Comparison of ENCODE assay signal across 7 mouse cellular contexts in genomic region chr3:82904211-82904908, GRCm38 (mm10). TPM values are rescaled to one million over a fixed set of nuclear protein-coding genes. Genes with fewer than 3 reads are reported as not detected.
A peak's percentile ranks its signal among the peaks of the same experiment; 100 is the strongest.
DNase-seq lines count a peak whose midpoint lies in the region; ATAC-seq and TF ChIP-seq lines count a peak whose summit lies in the region.

No protein-coding gene starts in this region.

- peak overlapping the region; percentile 29; the same call in 1 of the 2 replicates for H3K9ac ChIP-seq in lung, embryonic 14.5 days
- peak overlapping the region; percentile 29; the same call in 1 of the 2 replicates for H3K9ac ChIP-seq in forebrain, embryonic 11.5 days (ENCODE audit: low read length)
- H3K9ac ChIP-seq in limb, embryonic 11.5 days (ENCODE audit: low read length) = no peak overlapping the region
- no peak overlapping the region for H3K9ac ChIP-seq in neural tube, embryonic 12.5 days

- ATAC-seq in lung, embryonic 14.5 days (ENCODE audit: insufficient read depth) = peak; percentile 52
- peak; percentile 67 for ATAC-seq in forebrain, embryonic 11.5 days (replicated peaks; ENCODE audit: low FRiP score)
- no peak for ATAC-seq in limb, embryonic 11.5 days (ENCODE audit: insufficient number of reproducible peaks, low FRiP score, low TSS enrichment, low read depth)
- ATAC-seq in neural tube, embryonic 12.5 days (ENCODE audit: low FRiP score, low read depth) = peak; percentile 49; the same call in 1 of the 2 replicates
- ATAC-seq in erythroblast, adult 5-6 weeks (replicated peaks; ENCODE audit: low FRiP score, poor library complexity, severe bottlenecking) = no peak

- peak overlapping the region; percentile 83 for H3K4me2 ChIP-seq in lung, embryonic 14.5 days
- peak overlapping the region; percentile 78 for H3K4me2 ChIP-seq in forebrain, embryonic 11.5 days (ENCODE audit: low read depth, low read length, severe bottlenecking)
- H3K4me2 ChIP-seq in limb, embryonic 11.5 days (ENCODE audit: low read depth, severe bottlenecking) = peak overlapping the region; percentile 79
- H3K4me2 ChIP-seq in neural tube, embryonic 12.5 days (replicated peaks) = peak overlapping the region; percentile 95

- WGBS in lung, embryonic 14.5 days = 1% methylated on average over 31 of the region's 31 CpGs
- 1% methylated on average over 31 of the region's 31 CpGs for WGBS in forebrain, embryonic 11.5 days
- WGBS in limb, embryonic 11.5 days = 2% methylated on average over 31 of the region's 31 CpGs
- WGBS in neural tube, embryonic 12.5 days = under 1% methylated on average over 31 of the region's 31 CpGs

- H3K27me3 ChIP-seq in lung, embryonic 14.5 days (ENCODE audit: insufficient read depth, low read length) = peaks cover 25% of the 10 kb centered on the region
- peaks cover 20% of the 10 kb centered on the region for H3K27me3 ChIP-seq in forebrain, embryonic 11.5 days (ENCODE audit: control insufficient read depth, insufficient read depth, low read length)
- H3K27me3 ChIP-seq in limb, embryonic 11.5 days (ENCODE audit: control insufficient read depth, insufficient read depth, low read length) = peaks cover 27% of the 10 kb centered on the region
- H3K27me3 ChIP-seq in neural tube, embryonic 12.5 days (replicated peaks) = peaks cover 31% of the 10 kb centered on the region

- H3K4me1 ChIP-seq in lung, embryonic 14.5 days (ENCODE audit: insufficient read depth) = no peaks in the 10 kb centered on the region
- H3K4me1 ChIP-seq in forebrain, embryonic 11.5 days (replicated peaks; ENCODE audit: control insufficient read depth, insufficient read depth, low read length) = peaks cover 3% of the 10 kb centered on the region
- 0 out of 2 replicates have a peak, but pooled peaks cover 3% of the 10 kb centered on the region for H3K4me1 ChIP-seq in limb, embryonic 11.5 days (ENCODE audit: control insufficient read depth, insufficient read depth, low read length)
- H3K4me1 ChIP-seq in neural tube, embryonic 12.5 days = peaks cover 12% of the 10 kb centered on the region

- H3K4me3 ChIP-seq in lung, embryonic 14.5 days (ENCODE audit: low read depth, low read length) = peak overlapping the region; percentile 44
- peak overlapping the region; percentile 45 for H3K4me3 ChIP-seq in forebrain, embryonic 11.5 days (ENCODE audit: low read depth, low read length)
- peak overlapping the region; percentile 37 for H3K4me3 ChIP-seq in limb, embryonic 11.5 days (ENCODE audit: low read depth, low read length)
- peak overlapping the region; percentile 41 for H3K4me3 ChIP-seq in neural tube, embryonic 12.5 days

- peak; percentile 49 for DNase-seq in lung, embryonic 14.5 days
- no peak for DNase-seq in lung, postnatal 25 days (ENCODE audit: low spot score)
- DNase-seq in forebrain, embryonic 11.5 days (ENCODE audit: low spot score) = peak; percentile 54
- DNase-seq in limb, embryonic 11.5 days (ENCODE audit: low spot score) = peak; percentile 57
- no peak for DNase-seq in c-Kit-positive CD71-positive TER-119-positive erythroid progenitor cells, embryonic 14.5 days (ENCODE audit: low spot score)

- H3K36me3 ChIP-seq in lung, embryonic 14.5 days (ENCODE audit: insufficient read depth) = no peaks in the 10 kb centered on the region
- no peaks in the 10 kb centered on the region for H3K36me3 ChIP-seq in forebrain, embryonic 11.5 days (ENCODE audit: control insufficient read depth, insufficient read depth, low read length)
- no peaks in the 10 kb centered on the region for H3K36me3 ChIP-seq in limb, embryonic 11.5 days (ENCODE audit: control insufficient read depth, insufficient read depth, low read length)
- H3K36me3 ChIP-seq in neural tube, embryonic 12.5 days = no peaks in the 10 kb centered on the region

- no peaks in the 10 kb centered on the region for H3K9me3 ChIP-seq in lung, embryonic 14.5 days (ENCODE audit: low read depth, low read length)
- no peaks in the 10 kb centered on the region for H3K9me3 ChIP-seq in forebrain, embryonic 11.5 days (ENCODE audit: control insufficient read depth, low read length)
- no peaks in the 10 kb centered on the region for H3K9me3 ChIP-seq in limb, embryonic 11.5 days (ENCODE audit: control insufficient read depth, low read length)
- no peaks in the 10 kb centered on the region for H3K9me3 ChIP-seq in neural tube, embryonic 12.5 days

- H3K27ac ChIP-seq in lung, embryonic 14.5 days (ENCODE audit: low read depth) = no peak overlapping the region
- no peak overlapping the region for H3K27ac ChIP-seq in forebrain, embryonic 11.5 days (ENCODE audit: low read depth, low read length)
- no peak overlapping the region for H3K27ac ChIP-seq in limb, embryonic 11.5 days (replicated peaks; ENCODE audit: low read depth, low read length)
- no peak overlapping the region for H3K27ac ChIP-seq in neural tube, embryonic 12.5 days

- TF ChIP-seq CTCF in lung, embryonic 14.5 days (IDR thresholded peaks at IDR 0.05; ENCODE audit: low read depth) = no peak

RNA-seq across cellular contexts. Expression of gene Lrat, which starts 0.6 kb away (rescaled TPM):
- 0.46 and 1.0 TPM in 2 replicates for polyA plus RNA-seq in lung, embryonic 14.5 days (2014; fragmentation: Nextera tagmentation; extraction: Ambion mirVana)
- not detected in 2 replicates for polyA plus RNA-seq in forebrain, embryonic 11.5 days (2014; fragmentation: Nextera tagmentation; extraction: Ambion mirVana)
- polyA plus RNA-seq in limb, embryonic 11.5 days (2014; fragmentation: Nextera tagmentation; extraction: Ambion mirVana) = not detected in 2 replicates
- 0.05 TPM in 1 of 2 replicates, not detected in the other for polyA plus RNA-seq in neural tube, embryonic 12.5 days (2016; fragmentation: Nextera tagmentation; extraction: Ambion mirVana)
- total RNA-seq in erythroblast, adult 5-6 weeks (2015; ENCODE audit: low replicate concordance) = not detected in 2 replicates
- total RNA-seq in erythroblast, adult 5-6 weeks (2017; ENCODE audit: low replicate concordance) = not detected in 2 replicates

RNA-seq across cellular contexts. Expression of gene Rbm46, which starts 28.1 kb away (rescaled TPM):
- 16.6 and 18.4 TPM in 2 replicates for polyA plus RNA-seq in lung, embryonic 14.5 days (2014; fragmentation: Nextera tagmentation; extraction: Ambion mirVana)
- 2.5 TPM in 2 replicates for polyA plus RNA-seq in forebrain, embryonic 11.5 days (2014; fragmentation: Nextera tagmentation; extraction: Ambion mirVana)
- polyA plus RNA-seq in limb, embryonic 11.5 days (2014; fragmentation: Nextera tagmentation; extraction: Ambion mirVana) = 2.4 and 2.5 TPM in 2 replicates
- 2.0 and 2.2 TPM in 2 replicates for polyA plus RNA-seq in neural tube, embryonic 12.5 days (2016; fragmentation: Nextera tagmentation; extraction: Ambion mirVana)
- not detected in 2 replicates for total RNA-seq in erythroblast, adult 5-6 weeks (2015; ENCODE audit: low replicate concordance)
- not detected in 2 replicates for total RNA-seq in erythroblast, adult 5-6 weeks (2017; ENCODE audit: low replicate concordance)

Comparison
In these comparisons a context has a peak if more than half of its experiments do, and no peak if none do; other contexts are left out.
1. DNase-seq: peak in lung, embryonic 14.5 days (single experiment), forebrain, embryonic 11.5 days (single experiment) and limb, embryonic 11.5 days (single experiment); none in lung, postnatal 25 days (single experiment) and c-Kit-positive CD71-positive TER-119-positive erythroid progenitor cells, embryonic 14.5 days (single experiment).
2. ATAC-seq: peak in lung, embryonic 14.5 days (single experiment), forebrain, embryonic 11.5 days (single experiment) and neural tube, embryonic 12.5 days (single experiment); none in limb, embryonic 11.5 days (single experiment) and erythroblast, adult 5-6 weeks (single experiment).
3. H3K9ac ChIP-seq: peak in lung, embryonic 14.5 days (single experiment) and forebrain, embryonic 11.5 days (single experiment); none in limb, embryonic 11.5 days (single experiment) and neural tube, embryonic 12.5 days (single experiment).
4. Peak in every context shown above with its lines, with median percentiles within 50 percentile points of each other: H3K4me2 ChIP-seq and H3K4me3 ChIP-seq.